Mouse (Mus musculus) gastrocnemius, adult 2 months (tissue): ENCODE data around the gene Srp72. TPM values are rescaled to one million over a fixed set of nuclear protein-coding genes. Genes with fewer than 3 reads are reported as not detected.
"Not testable (repeated sequence)": the region's sequence is repeated elsewhere in the genome, so short reads cannot be mapped to it uniquely, and the experiment has no call there.

ENCODE experiments used
- DNase-seq: peaks from one replicate; pipeline ENCODE4 v3.0.0; 2022
- H3K27ac ChIP-seq: fragments of 200-600 bp; 2 replicates; pipeline ENCODE4 v1.8.1; 2022; ENCODE audit warnings: mild to moderate bottlenecking
- H3K4me3 ChIP-seq: fragments of 200-600 bp; 2 replicates; pipeline ENCODE4 v1.8.1; 2022; ENCODE audit warnings: mild to moderate bottlenecking, moderate library complexity
- CTCF ChIP-seq: fragments of 200-600 bp; IDR thresholded peaks from 2 replicates; pipeline ENCODE4 v1.8.1; 2022; ENCODE audit warnings: antibody characterized with exemption, mild to moderate bottlenecking, moderate library complexity
- intact Hi-C: fragments of 180-260 bp; cut with DNase I; formaldehyde crosslinking; loops from one replicate; pipeline ENCODE4 v1.15.1; 2025
- total RNA-seq, 2 experiments: library from RNA; stranded (reverse); gene quantifications; 2 replicates each; pipeline ENCODE4 v1.2.3; 2021

The Srp72 gene
- total RNA-seq, 2 experiments from 2014 or later: 46.6 to 55.9 TPM

DNA sequence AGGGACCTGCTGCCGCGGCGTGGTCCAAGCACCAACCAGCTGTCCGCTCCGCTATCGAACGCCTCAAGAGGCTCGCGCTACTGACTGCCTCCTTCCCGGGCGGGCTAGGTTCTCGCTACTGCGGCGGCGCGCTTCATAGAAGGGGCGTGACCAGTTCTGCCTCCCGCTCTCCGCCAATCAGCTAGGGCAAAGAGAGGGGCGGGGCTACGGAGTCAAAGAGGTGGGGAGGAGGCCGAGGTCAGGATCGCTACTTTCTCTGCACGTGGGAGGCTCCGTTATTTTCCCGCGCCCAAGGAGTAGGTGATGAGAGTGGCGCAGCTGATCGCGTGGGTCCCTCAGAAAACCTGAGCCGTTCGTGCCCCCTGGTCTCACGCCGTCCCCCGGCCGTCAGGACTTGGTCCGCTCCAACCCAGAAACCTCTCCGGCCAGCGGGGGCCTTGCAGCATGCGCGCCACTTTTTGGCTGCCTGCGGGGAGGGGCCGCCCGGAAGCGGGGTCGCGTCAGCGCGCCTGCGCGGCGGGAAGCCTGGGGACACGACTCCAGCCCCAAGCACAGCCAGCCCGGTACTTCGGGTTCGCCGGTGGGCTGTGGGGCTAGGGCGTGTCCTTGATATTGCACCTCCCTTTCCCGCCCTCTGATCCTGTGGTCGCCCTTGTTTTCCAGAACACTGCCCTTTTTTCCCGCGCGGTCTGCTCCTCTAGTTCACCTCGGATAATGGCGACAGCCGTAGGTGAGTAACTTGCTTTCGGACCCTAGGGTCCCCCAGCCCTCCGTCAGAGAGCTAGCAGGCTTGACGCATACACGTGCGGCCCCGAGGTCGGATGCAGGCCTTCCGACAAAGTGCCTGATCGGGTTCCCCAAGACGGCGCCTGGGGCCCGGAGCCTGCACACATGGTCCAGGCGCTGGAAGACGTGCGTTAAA lies 23.1 kb upstream of the Srp72 start, which contains the start of the genes Paics and Ppat:
Gene Paics, plus strand, starts transcription at position 202 of the 922 bp plus-strand sequence.
Gene Ppat, minus strand, starts transcription at position 473 of the 922 bp plus-strand sequence.
- TF ChIP-seq CTCF: no peak
- intact Hi-C loops: loop anchor here (2.0 kb wide), 1 partner anchor 47 kb away; the partner anchor contains the start of gene Aasdh
- Histone ChIP-seq H3K27ac (peak within 1 kb of the TSS; percentile 99), H3K4me3 (peak within 1 kb of the TSS; percentile 91)
- DNase-seq: peak; percentile 99

DNA sequence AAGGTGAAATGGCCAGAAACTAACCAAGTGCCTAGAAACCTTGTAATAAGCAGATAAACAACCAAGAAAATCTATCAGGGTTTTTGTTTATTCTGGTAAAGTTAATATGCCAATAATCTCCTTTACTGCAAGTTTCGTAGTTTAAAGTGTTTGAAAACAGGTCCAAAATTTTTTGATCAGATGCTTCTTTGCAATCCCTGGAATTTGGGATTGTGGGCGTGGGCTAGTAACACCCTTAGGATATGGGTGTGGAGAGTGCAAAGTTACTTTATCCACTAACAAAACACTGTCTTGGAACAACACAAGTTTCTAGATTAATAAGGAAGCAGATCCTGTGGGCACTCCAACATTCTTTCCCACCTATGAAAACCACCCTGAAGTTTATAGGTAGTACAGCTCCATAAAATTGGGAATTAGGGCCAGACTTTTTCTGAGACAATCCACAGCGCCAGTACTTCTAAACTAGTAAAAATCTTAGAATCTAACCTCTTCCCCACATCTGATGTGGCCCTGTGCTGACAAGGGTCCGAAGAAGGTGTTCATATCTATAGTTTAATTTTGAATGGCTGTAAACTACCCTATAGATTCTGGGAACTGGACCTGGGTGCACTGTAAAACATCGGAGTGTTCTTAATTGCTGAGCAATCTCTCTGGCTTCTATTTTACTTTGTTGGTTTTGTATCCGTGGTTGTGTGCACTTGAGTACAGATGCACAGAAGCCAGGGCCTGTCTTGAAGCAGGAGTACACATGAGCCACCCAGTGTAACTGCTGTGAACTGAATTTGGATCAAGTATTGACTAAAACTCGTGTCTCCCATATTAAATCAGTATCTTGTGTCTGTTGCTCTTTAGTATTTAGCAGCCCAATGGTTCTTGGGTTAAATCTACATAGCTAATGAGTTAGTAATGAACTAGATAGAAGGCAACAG lies 22.1 kb upstream of the Srp72 start:
- H3K27ac ChIP-seq: peak overlapping the region; percentile 99
- peak overlapping the region; percentile 91 for H3K4me3 ChIP-seq
- TF ChIP-seq CTCF: no peak
- peak; percentile 18 for DNase-seq
- intact Hi-C loops: no loop called here

DNA sequence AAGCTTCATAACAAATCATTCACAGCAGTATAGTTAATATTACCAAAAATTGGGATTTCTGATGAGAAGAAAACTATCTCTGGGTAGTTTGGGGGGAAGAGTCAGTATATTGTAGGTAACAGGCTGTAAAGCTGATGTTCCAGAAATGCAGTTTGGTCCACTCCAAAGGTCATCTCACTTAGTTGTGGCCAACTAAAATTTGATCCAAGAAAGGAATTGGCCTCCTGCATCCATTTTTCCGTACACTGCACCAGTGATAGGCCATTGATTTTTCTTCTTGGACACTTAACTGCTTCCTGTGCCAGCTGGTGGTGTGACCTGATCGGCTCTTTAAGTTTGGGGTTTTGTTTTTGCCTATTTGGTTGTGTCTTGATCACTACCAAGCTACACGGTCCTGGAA lies 20.7 kb upstream of the Srp72 start:
- DNase-seq: peak; percentile 15
- Histone ChIP-seq H3K27ac (peak overlapping the region; percentile 99), H3K4me3 (peak overlapping the region; percentile 91)
- intact Hi-C loops: no loop called here
- no peak for TF ChIP-seq CTCF

DNA sequence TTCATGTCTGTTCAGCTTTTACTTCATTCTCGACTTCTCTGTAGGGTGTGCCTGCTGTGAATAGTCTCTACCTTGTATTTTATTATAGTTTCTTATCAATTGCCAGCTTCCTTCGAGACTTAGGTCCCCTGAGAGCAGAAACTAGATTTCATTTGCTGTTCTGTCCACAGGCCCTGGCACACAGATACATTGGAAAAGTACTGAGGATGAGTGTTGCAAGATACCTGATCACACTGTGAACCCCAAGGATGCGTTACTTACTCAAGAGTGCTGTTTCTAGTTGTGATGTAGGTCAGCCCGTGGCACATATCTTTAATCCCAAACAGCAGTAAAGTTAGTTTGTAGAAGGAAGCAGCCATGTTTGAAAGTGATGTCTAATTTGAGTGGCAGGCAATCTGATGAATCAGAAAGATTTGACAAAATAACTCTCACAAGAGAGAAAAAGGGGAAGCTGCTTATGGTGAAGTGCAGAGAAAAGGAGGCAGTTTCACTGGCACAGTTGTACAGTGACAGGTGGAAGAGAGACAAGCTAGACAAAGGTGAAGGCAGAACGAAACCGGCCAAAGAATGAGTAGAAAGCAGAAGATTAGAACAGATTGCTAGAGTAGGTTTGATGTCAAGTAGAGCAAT lies 20.1 kb upstream of the Srp72 start:
- intact Hi-C loops: no loop called here
- no peak for TF ChIP-seq CTCF
- peak overlapping the region; percentile 91 for H3K4me3 ChIP-seq
- DNase-seq: no peak
- H3K27ac ChIP-seq: peak overlapping the region; percentile 99

GRCm38 (mm10) chr5:76955474-76955873 lies 19.0 kb upstream of the Srp72 start:
- intact Hi-C loops: loop anchor here (5.0 kb wide), 1 partner anchor 33 kb away; no protein-coding TSS in a partner anchor
- peak overlapping the region; percentile 99 for H3K27ac ChIP-seq

DNA sequence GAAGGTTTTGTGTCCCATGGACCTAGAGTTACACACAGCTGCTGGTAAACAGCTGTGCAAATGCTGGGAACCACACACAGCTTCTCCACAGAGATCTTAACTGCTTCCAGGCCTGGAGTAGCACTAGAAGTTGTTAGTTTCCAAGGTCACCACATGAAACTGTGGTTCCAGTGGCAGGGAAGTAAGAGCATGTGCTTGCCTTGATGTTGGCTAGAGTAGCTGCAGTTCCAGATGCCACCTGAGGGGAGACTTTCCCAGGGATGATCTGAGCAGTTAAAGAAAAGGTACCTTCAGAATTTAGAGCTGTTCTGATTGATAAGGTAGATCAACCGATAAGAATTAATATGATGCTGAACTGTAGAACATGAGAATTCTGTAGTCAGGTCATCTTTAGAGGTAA lies 16.5 kb upstream of the Srp72 start:
- Histone ChIP-seq H3K27ac (peak overlapping the region; percentile 28), H3K4me3 (no peak overlapping the region)
- DNase-seq: no peak
- intact Hi-C loops: loop anchor here (5.0 kb wide), 1 partner anchor 36 kb away; no protein-coding TSS in a partner anchor
- TF ChIP-seq CTCF: peak; percentile 35

More at GRCm38 (mm10) chr5:76955474-76955873, 19.0 kb upstream of the Srp72 start:
- DNase-seq: no peak
- no peak for TF ChIP-seq CTCF
- no peak overlapping the region for H3K4me3 ChIP-seq

DNA sequence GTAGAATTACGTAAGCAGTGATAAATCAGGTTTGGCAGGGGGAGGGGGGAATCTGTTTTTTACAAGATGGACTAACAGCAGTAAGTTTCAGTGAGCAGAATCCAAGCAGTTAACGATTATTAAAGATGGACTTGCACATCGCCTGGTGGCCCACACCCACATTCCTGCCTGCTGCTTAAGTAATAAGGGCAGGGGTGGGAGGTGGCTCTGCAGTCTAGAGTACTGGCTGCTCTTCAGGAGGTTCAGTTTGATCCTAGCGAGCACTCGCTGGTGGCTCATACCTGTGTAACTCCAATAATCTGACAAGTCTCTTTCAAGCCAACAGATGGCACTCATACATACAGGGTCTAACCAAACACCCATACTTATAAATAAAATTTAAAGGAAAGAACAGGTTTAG lies 14.9 kb upstream of the Srp72 start:
- intact Hi-C loops: loop anchor here (5.0 kb wide), 1 partner anchor 37 kb away; no protein-coding TSS in a partner anchor
- no peak for TF ChIP-seq CTCF
- no peak for DNase-seq
- Histone ChIP-seq H3K27ac (no peak overlapping the region), H3K4me3 (no peak overlapping the region)

DNA sequence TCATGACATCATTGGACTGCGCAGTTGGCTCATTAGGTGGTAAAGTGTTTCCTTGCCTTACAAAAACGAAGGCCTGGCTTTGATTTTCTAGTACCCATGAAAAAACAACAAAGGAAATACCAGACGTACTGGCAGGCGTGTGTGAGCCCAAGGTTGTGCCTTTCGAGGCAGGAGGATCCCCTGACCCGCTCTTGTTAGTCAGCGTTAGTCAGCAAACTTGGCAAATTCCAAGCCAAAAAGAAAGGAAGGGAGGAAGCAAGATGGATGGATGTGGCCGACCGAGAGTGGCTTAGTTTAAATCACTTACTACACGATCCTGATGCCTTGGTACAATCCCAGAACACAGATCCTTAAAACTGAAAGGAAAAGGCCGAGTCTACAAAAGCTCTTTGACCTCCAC lies 11.9 kb upstream of the Srp72 start:
- H3K4me3 ChIP-seq: no peak overlapping the region
- no peak overlapping the region for H3K27ac ChIP-seq
- intact Hi-C loops: no loop called here
- TF ChIP-seq CTCF: no peak
- no peak for DNase-seq

- TF ChIP-seq CTCF: peak; percentile 53
- peak; percentile 39 for DNase-seq
- H3K4me3 ChIP-seq: no peak overlapping the region
- intact Hi-C loops: no loop called here
- H3K27ac ChIP-seq: no peak overlapping the region
These were observed 9.8 kb upstream of the Srp72 start for GRCm38 (mm10) chr5:76964651-76965050.

DNA sequence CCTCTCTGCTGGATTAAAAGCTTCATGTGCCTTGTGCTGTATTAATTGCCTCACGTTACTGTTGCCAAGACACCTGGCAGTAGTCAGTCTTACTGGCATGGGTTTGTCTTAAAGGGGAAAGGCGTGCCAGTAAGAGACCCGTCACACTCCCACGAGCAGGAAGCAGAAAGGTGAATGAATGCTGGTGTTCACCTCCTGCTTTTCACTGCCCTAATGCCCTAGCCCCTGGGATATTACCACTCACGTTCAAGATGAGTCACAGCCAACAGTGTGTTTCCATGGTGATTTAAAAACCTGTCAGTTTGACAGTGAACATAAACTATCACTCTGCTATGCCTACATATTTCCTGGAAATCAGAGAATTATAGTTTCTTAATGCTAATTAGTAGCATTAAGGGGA lies 5.2 kb upstream of the Srp72 start:
- TF ChIP-seq CTCF: no peak
- H3K4me3 ChIP-seq: no peak overlapping the region
- intact Hi-C loops: no loop called here
- no peak overlapping the region for H3K27ac ChIP-seq
- no peak for DNase-seq

DNA sequence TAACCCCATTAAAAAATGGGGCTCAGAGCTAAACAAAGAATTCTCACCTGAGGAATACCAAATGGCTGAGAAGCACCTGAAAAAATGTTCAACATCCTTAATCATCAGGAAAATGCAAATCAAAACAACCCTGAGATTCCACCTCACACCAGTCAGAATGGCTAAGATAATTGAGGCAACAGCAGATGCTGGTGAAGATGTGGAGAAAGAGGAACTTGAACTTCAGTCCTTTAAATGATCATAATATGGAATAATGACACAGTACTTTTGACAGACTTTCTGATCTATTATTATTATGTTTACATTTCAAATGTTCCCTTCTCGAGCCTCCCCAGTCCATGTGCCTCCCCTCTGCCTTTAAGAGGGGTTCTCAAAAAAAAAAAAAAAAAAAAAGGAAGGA lies 3.4 kb upstream of the Srp72 start:
- intact Hi-C loops, H3K27ac ChIP-seq, H3K4me3 ChIP-seq, DNase-seq: not testable (repeated sequence)

- intact Hi-C loops: no loop called here
- peak overlapping the region; percentile 98; the same call in 1 of the 2 replicates for H3K27ac ChIP-seq
- H3K4me3 ChIP-seq: peak overlapping the region; percentile 94
- DNase-seq: no peak
- TF ChIP-seq CTCF: no peak
These were observed 995 bp upstream of the Srp72 start for GRCm38 (mm10) chr5:76973488-76973887.
